Mouse (Mus musculus) myocyte (in vitro differentiated cells): ENCODE results near the gene Gm20388. TPM values are rescaled to one million over a fixed set of nuclear protein-coding genes. Genes with fewer than 3 reads are reported as not detected.

Source experiments
- H3K27me3 ChIP-seq: one replicate; pipeline ENCODE4 v1.6.1; 2011; ENCODE audit not compliant: control insufficient read depth, insufficient read depth, insufficient read length
- H3K36me3 ChIP-seq: one replicate; pipeline ENCODE4 v1.6.1; 2011; ENCODE audit not compliant: control insufficient read depth, insufficient read depth
- H3K4me2 ChIP-seq: one replicate; pipeline ENCODE4 v1.6.1; 2011; ENCODE audit warnings: low read depth, control low read depth
- H3K4me3 ChIP-seq: one replicate; pipeline ENCODE4 v1.5.1; 2011; ENCODE audit warnings: mild to moderate bottlenecking, control low read depth, moderate library complexity
- H3K79me2 ChIP-seq: one replicate; pipeline ENCODE4 v1.6.1; 2011; ENCODE audit not compliant: control insufficient read depth, insufficient read depth
- H3ac ChIP-seq: one replicate; pipeline ENCODE4 v1.6.1; 2011; ENCODE audit not compliant: control insufficient read depth, insufficient read length
- CEBPB ChIP-seq: IDR thresholded peaks from 2 replicates; pipeline ENCODE4 v1.6.1; 2011; ENCODE audit warnings: mild to moderate bottlenecking, moderate library complexity; ENCODE audit not compliant: poor library complexity, insufficient read depth, severe bottlenecking
- E2F4 ChIP-seq: IDR thresholded peaks from one replicate; pipeline ENCODE4 v1.6.1; 2011; ENCODE audit warnings: mild to moderate bottlenecking, control low read depth, moderate library complexity; ENCODE audit not compliant: insufficient read depth
- MAX ChIP-seq: IDR thresholded peaks from one replicate; pipeline ENCODE4 v1.6.1; 2011; ENCODE audit warnings: low read depth, mild to moderate bottlenecking, control low read depth
- MYOD1 ChIP-seq, 3 experiments: IDR thresholded peaks; one replicate each; pipeline ENCODE4 v1.6.1; 2011; ENCODE audit warnings: control low read depth in 2 of 3, low read depth in 2 of 3, mild to moderate bottlenecking in 2 of 3, moderate library complexity in 1 of 3; ENCODE audit not compliant: insufficient read length in 2 of 3, control insufficient read depth in 1 of 3
- MYOG ChIP-seq, 3 experiments: IDR thresholded peaks; one replicate each; pipeline ENCODE4 v1.6.1; 2011; ENCODE audit warnings: control low read depth in 2 of 3, low read depth in 2 of 3, mild to moderate bottlenecking in 2 of 3; ENCODE audit not compliant: insufficient read length in 2 of 3, control insufficient read depth in 1 of 3, insufficient read depth in 1 of 3
- POLR2A ChIP-seq: IDR thresholded peaks from one replicate; pipeline ENCODE4 v1.6.1; 2011; ENCODE audit warnings: low read depth, mild to moderate bottlenecking, control low read depth, moderate library complexity; ENCODE audit not compliant: insufficient read length
- POLR2AphosphoS2 ChIP-seq: IDR thresholded peaks from one replicate; pipeline ENCODE4 v1.6.1; 2011; ENCODE audit warnings: low read depth, control low read depth; ENCODE audit not compliant: insufficient read length
- REST ChIP-seq: IDR thresholded peaks from one replicate; pipeline ENCODE4 v1.6.1; 2011; ENCODE audit warnings: mild to moderate bottlenecking, control low read depth, moderate library complexity; ENCODE audit not compliant: insufficient read depth, insufficient read length
- SRF ChIP-seq: IDR thresholded peaks from one replicate; pipeline ENCODE4 v1.6.1; 2011; ENCODE audit warnings: low read depth; ENCODE audit not compliant: control insufficient read depth, insufficient read length
- TCF12 ChIP-seq: IDR thresholded peaks from one replicate; pipeline ENCODE4 v1.6.1; 2011; ENCODE audit warnings: mild to moderate bottlenecking, control low read depth; ENCODE audit not compliant: poor library complexity, insufficient read depth, severe bottlenecking
- TCF3 ChIP-seq: IDR thresholded peaks from one replicate; pipeline ENCODE4 v1.6.1; 2011; ENCODE audit warnings: low read depth, control low read depth; ENCODE audit not compliant: insufficient read length
- USF1 ChIP-seq: IDR thresholded peaks from one replicate; pipeline ENCODE4 v1.6.1; 2011; ENCODE audit warnings: low read depth, mild to moderate bottlenecking, control low read depth, moderate library complexity
- polyA plus RNA-seq: library from polyadenylated mRNA; unstranded; fragments of >200 nt; fragmentation: generic; extraction: Trizol; gene quantifications from one replicate; pipeline ENCODE4 v1.2.1, GENCODE M21; 2012; ENCODE audit warnings: missing spikeins

Gene Gm20388
- polyA plus RNA-seq, 1 experiment = 15.3 TPM

DNA sequence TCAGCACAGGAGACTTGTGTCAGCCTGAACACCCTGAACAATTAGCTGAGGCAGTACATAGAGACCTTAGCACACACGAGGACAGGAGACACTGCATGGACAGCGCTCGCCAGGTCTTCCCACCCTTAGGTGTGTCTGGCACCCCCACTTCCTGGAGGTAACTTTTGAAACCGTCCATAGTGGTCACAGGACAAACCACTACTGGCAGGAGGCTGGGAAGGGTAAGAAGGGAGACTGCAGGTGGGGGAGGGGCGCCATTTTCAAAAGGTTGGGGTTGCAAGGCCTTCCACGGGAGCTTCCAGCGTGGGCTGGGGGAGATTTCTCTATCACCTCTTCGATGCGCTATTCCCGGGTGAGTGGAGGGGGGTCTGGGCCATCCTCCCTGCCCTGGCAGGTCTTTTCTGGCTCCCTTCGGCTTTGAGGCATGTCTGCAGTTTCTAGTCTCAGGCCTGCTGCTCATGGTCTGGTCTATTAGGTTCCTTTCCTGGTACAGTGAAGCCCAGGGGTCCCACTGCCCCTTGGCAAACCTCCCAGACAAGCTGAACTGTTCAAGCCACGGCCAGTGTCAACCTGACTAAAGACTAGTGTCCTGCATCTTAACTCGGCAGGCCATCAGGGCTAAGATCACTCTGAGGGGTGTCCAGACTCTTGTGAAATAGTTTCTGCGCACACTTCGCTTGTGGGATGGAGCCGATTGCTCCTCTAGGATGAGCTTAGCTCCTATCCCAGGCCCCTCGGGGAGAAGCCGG, 2521.2 kb downstream of the Gm20388 start:
- TF ChIP-seq MYOD1 (IDR thresholded peaks at IDR 0.05; ENCODE audit: control insufficient read depth in 1 of 3, insufficient read length in 2 of 3, low read depth in 2 of 3) (no peak), TCF3 (no peak), MAX (no peak), REST (no peak), TCF12 (no peak), USF1 (no peak), POLR2AphosphoS2 (no peak)
- no peak overlapping the region for H3K4me2 ChIP-seq
- no peaks in the 10 kb centered on the region for H3K79me2 ChIP-seq
- no peaks in the 10 kb centered on the region for H3K27me3 ChIP-seq
- no peak overlapping the region for H3K4me3 ChIP-seq
- H3K36me3 ChIP-seq = peaks cover 14% of the 10 kb centered on the region
- no peak overlapping the region for H3ac ChIP-seq

- H3ac ChIP-seq = no peak within 1 kb of the TSS
- no peak within 1 kb of the TSS for H3K4me3 ChIP-seq
- H3K4me2 ChIP-seq = no peak within 1 kb of the TSS
- H3K36me3 ChIP-seq = peaks cover 14% of the 10 kb centered on the region
- H3K27me3 ChIP-seq = no peaks in the 10 kb centered on the region
- no peaks in the 10 kb centered on the region for H3K79me2 ChIP-seq
- TF ChIP-seq MYOD1 (IDR thresholded peaks at IDR 0.05; ENCODE audit: control insufficient read depth in 1 of 3, insufficient read length in 2 of 3, low read depth in 2 of 3) = no peak
- TF ChIP-seq POLR2AphosphoS2 = peak; percentile 47
- TF ChIP-seq MYOG (IDR thresholded peaks at IDR 0.05; ENCODE audit: control insufficient read depth in 1 of 3, insufficient read depth in 1 of 3, insufficient read length in 2 of 3, low read depth in 2 of 3) = no peak
Observed at GRCm38 (mm10) chr8:122432443-122433268, 2522.0 kb downstream of the Gm20388 start, which contains the start of gene Cyba. Gene Cyba, minus strand, starts transcription at chr8:122432930.

DNA sequence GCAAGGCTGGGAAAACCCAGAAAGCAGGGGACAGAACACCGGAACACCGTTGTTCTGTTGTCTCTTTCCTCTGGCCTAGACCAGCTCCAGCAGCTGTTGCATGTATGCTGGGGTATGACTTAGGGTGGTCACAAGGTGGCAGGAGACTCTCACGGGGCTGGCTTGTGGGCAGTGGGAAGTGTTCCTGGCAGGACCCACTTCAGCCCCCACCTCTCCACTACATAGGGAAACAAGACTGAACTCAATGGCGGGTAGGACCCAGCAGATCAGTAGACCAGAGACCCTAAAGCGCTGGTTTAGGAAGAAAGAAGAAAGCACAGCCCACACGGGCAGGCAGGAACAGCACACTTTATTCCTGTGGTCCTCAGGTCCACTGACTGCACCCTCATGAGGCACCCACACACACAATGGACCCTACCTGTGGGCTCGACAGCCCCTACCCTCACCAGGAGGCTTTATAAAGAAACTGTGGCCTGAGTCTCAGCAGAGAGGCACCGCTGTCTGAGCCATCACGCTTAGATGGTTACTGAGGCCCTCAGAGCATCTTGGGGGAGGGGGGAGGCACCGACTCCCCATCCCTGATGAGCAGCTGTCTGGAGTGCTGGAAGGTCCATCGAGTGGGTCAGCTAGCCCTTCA, 2522.7 kb downstream of the Gm20388 start:
- Histone ChIP-seq H3K4me3 (no peak overlapping the region), H3K36me3 (peaks cover 14% of the 10 kb centered on the region)
- TF ChIP-seq REST (no peak), SRF (no peak), MYOD1 (IDR thresholded peaks at IDR 0.05; ENCODE audit: control insufficient read depth in 1 of 3, insufficient read length in 2 of 3, low read depth in 2 of 3) (no peak), TCF3 (no peak), CEBPB (no peak), POLR2AphosphoS2 (no peak), MAX (no peak), POLR2A (no peak), MYOG (IDR thresholded peaks at IDR 0.05; ENCODE audit: control insufficient read depth in 1 of 3, insufficient read depth in 1 of 3, insufficient read length in 2 of 3, low read depth in 2 of 3) (no peak), TCF12 (no peak)

GRCm38 (mm10) chr8:122435375-122435774, 2524.7 kb downstream of the Gm20388 start:
- TF ChIP-seq REST = no peak
- TF ChIP-seq POLR2AphosphoS2 = no peak
- TF ChIP-seq E2F4 = no peak
- no peak for TF ChIP-seq MAX
- TF ChIP-seq TCF12 = no peak
- TF ChIP-seq SRF = no peak
- Histone ChIP-seq H3K4me3 (no peak overlapping the region), H3ac (no peak overlapping the region), H3K27me3 (no peaks in the 10 kb centered on the region), H3K36me3 (peaks cover 18% of the 10 kb centered on the region), H3K4me2 (no peak overlapping the region), H3K79me2 (no peaks in the 10 kb centered on the region)

More for the DNA sequence above, 2522.7 kb downstream of the Gm20388 start:
- no peak overlapping the region for H3K4me2 ChIP-seq
- no peaks in the 10 kb centered on the region for H3K79me2 ChIP-seq
- no peaks in the 10 kb centered on the region for H3K27me3 ChIP-seq
- H3ac ChIP-seq = no peak overlapping the region

DNA sequence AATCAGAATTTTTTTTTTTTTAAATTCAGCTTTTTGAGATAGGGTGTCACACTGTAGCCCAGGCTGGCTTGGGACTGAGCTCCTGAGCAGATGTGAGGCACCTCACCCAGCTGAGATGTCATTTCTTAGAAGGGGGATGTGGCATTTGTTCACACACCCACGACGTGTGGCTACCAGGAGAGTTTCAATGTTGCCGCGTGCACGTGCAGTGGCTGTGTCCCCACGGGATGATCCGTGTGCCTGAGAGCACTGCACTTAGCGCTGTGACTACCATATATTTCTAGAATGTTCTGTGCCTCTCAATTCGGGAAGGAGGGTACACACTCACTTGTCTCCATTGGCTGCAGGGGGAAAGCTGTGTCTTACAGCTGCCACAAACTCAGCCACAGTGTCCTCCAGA, 2525.5 kb downstream of the Gm20388 start:
- no peak overlapping the region for H3K4me3 ChIP-seq
- TF ChIP-seq POLR2AphosphoS2 (no peak), MYOD1 (IDR thresholded peaks at IDR 0.05; ENCODE audit: control insufficient read depth in 1 of 3, insufficient read length in 2 of 3, low read depth in 2 of 3) (no peak), CEBPB (no peak), TCF12 (no peak), MYOG (IDR thresholded peaks at IDR 0.05; ENCODE audit: control insufficient read depth in 1 of 3, insufficient read depth in 1 of 3, insufficient read length in 2 of 3, low read depth in 2 of 3) (no peak), MAX (no peak), TCF3 (no peak), REST (no peak), SRF (no peak), USF1 (no peak), E2F4 (no peak), POLR2A (no peak)
- no peaks in the 10 kb centered on the region for H3K27me3 ChIP-seq
- H3ac ChIP-seq = no peak overlapping the region
- peaks cover 18% of the 10 kb centered on the region for H3K36me3 ChIP-seq
- no peaks in the 10 kb centered on the region for H3K79me2 ChIP-seq
- no peak overlapping the region for H3K4me2 ChIP-seq
